Mouse (Mus musculus) left cerebral cortex, adult 2 months (tissue): ENCODE measurements around the gene Reln. TPM values are rescaled to one million over a fixed set of nuclear protein-coding genes. Genes with fewer than 3 reads are reported as not detected.

ENCODE experiments used
- DNase-seq, 2 experiments: peaks; one replicate each; pipeline ENCODE4 v3.0.0; 2021 to 2022; ENCODE audit warnings: low spot score in 2 of 2, mixed read lengths in 1 of 2; ENCODE audit errors: extremely low spot score in 1 of 2
- H3K27ac ChIP-seq: fragments of 200-600 bp; 2 replicates; pipeline ENCODE4 v1.8.1; 2022
- H3K4me3 ChIP-seq: fragments of 200-600 bp; 2 replicates; pipeline ENCODE4 v1.8.1; 2022
- CTCF ChIP-seq: fragments of 200-600 bp; IDR thresholded peaks from 2 replicates; pipeline ENCODE4 v1.8.1; 2022; ENCODE audit warnings: antibody characterized with exemption, mild to moderate bottlenecking, moderate library complexity
- intact Hi-C: fragments of 180-260 bp; cut with DNase I; formaldehyde crosslinking; loops from one replicate; pipeline ENCODE4 v1.15.1; 2025
- long read RNA-seq, 2 experiments: library from polyadenylated mRNA; stranded (forward); transcript quantifications; one replicate each; pipeline ENCODE4 v2.0.0; 2021; ENCODE audit warnings: borderline mapping rate in 2 of 2
- total RNA-seq, 2 experiments: library from RNA; stranded (reverse); gene quantifications; 2 replicates each; pipeline ENCODE4 v1.2.3; 2021

The Reln gene
- total RNA-seq, result 10 to 100 TPM; 89.5 to 92.6 TPM
- long read RNA-seq, experiment 1, partial matches to known transcripts, result 13 of 24 reads
- long read RNA-seq, experiment 1, other reads (novel, unspliced or antisense), result 11 of 24 reads
- long read RNA-seq, experiment 2, partial matches to known transcripts, result 6 of 10 reads
- long read RNA-seq, experiment 2, other reads (novel, unspliced or antisense), result 4 of 10 reads

DNA sequence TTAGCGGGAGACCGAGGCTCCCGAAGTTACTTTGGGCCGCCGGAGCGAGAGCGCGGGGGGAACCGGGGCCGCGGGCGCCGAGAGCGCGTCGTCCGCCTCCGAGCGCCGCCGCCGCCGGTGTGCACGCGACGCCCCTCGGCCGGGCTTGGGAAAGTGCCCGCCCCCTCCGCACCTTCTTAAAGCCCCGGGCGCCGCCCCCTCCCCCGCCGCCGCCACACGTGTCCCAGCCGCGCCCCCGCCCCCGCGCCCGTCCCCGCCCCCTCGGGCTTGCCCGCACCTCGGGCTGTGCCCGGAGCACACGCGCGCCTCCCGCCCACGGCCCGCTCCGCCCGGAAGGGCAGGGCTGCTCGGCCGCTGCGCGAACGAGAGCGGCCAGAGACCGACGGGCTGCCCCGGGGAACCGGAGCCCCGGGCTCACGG lies at the start of gene Reln:
Reln (minus strand) TSS at position 147 of the 420 bp plus-strand sequence.
- peak within 1 kb of the TSS; percentile 52 for H3K4me3 ChIP-seq
- DNase-seq, result peak in 1 of 2 experiments; percentile 34
- intact Hi-C loops, result no loop called here
- peak within 1 kb of the TSS; percentile 53; the same call in 1 of the 2 replicates for H3K27ac ChIP-seq
- TF ChIP-seq CTCF, result no peak

DNA sequence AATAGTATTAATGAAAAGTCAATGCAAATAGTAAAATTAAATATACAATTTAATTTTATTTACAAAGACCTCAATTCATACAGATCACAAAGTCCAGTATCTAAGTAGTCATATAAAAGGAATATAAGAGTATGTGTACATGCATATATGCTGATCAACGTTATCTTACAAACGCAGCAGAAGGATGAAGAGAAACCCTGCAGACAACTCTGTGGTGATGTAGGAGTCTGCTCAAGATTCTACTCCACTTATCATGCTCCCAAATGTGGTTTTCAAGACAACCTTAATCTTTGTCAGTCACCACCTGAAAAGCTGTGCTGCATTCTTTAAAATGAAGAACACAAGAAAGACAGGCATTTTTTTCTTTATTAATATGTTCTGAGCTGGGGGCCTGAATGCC lies 44.0 kb upstream of the Reln start:
- H3K4me3 ChIP-seq, result no peak overlapping the region
- H3K27ac ChIP-seq, result no peak overlapping the region
- intact Hi-C loops, result no loop called here
- no peak for DNase-seq
- TF ChIP-seq CTCF, result no peak

DNA sequence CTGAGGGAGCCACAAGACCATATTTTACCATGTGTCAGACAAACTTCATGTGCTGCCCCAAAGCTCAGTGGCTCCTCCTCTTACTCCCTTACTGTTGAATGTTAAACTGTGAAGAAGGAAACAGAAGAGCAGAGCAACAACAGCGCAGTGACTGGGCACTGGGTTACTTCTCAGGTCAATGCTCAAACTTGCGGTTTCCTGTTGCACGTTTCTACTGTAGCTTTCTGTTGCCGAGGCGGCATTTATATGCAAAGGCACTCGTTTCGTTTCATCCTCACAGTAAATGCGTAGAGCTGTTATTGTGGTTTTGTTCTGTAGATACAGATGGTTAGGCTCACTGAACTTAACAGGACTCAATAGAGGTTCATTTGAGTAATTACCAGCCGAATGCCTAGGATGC lies 16.0 kb upstream of the Reln start:
- Histone ChIP-seq H3K4me3 (no peak overlapping the region), H3K27ac (no peak overlapping the region)
- no peak for DNase-seq
- TF ChIP-seq CTCF, result no peak
- intact Hi-C loops, result no loop called here

DNA sequence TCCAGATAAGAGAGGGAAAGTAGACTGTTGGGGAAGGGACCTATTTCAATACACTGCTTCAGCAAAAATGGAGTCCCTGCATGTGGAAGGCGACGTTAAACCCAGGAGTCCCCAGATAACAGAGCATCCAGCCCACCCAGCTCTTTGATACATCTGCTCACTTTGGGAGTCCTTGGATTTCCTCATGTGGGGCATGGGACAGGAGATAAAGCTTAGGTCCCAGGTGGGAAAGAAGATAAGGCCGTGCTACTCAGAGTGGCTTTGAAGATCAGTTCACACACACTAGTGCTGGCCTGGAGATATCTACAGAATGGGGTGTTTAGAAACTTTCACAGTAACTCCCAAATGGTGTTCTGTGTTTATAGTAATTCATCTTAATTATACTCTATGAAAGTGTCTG lies 3.9 kb upstream of the Reln start:
- Histone ChIP-seq H3K4me3 (no peak overlapping the region), H3K27ac (no peak overlapping the region)
- intact Hi-C loops, result loop anchor here (5.0 kb wide), 1 partner anchor 154 kb away; no protein-coding TSS in a partner anchor
- TF ChIP-seq CTCF, result no peak
- no peak for DNase-seq

DNA sequence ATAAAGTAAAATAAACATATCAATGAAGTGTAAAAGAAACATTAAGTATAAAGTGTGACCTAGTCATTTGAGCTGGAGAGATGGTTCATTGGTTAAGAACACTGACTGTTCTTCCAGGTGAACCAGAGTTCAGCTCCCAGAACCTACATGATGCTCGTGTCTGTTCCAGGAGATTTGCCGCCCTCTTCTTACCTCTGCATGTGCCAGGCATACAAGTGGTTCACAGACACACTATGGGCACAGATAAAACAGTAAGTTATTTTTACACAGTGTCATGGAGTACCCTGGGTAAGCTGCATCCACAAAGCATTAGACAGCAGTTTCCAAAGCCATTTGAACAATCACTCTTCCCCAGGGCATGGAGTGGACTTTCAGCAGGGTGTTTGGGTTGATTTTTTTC lies 3.2 kb upstream of the Reln start:
- no peak overlapping the region for H3K27ac ChIP-seq
- TF ChIP-seq CTCF, result no peak
- intact Hi-C loops, result loop anchor here (5.0 kb wide), 1 partner anchor 155 kb away; no protein-coding TSS in a partner anchor
- DNase-seq, result no peak
- no peak overlapping the region for H3K4me3 ChIP-seq

DNA sequence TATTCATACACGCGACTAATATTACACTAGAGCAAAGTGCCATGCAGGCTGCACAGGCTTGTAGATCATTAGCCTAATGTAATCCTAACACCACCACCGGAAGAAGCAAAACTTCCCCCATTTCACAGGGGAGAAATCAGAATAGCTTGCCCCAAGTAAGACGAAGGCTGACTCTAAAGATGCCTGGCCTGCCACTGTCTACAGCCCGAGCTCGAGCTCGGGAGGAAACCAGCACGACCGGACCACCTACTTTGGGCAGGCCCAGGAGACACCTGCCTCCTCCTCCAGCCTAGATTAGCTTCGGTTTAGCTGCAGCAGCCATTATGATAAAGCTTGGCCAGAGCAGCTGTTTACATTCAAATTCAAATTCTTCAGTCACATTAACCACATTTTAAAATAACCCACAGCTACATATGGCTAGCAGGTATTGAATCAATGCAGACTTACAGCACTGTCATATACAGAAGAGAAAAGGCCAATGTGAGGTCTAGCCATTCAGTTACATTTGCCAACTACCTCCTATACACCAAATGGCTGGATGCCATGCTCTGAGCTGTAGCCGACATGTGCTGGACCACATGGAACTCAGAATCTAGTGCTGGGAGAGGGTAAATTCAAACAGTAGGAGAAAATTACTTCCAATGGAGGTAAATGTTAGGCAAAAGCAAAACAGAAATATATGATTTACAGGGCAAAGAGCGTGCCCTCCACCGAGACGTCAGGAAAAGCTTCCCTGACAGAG lies 1.6 kb upstream of the Reln start:
- intact Hi-C loops, result loop anchor here (5.0 kb wide), 1 partner anchor 156 kb away; no protein-coding TSS in a partner anchor
- TF ChIP-seq CTCF, result no peak
- Histone ChIP-seq H3K27ac (no peak overlapping the region), H3K4me3 (no peak overlapping the region)
- DNase-seq, result no peak

DNA sequence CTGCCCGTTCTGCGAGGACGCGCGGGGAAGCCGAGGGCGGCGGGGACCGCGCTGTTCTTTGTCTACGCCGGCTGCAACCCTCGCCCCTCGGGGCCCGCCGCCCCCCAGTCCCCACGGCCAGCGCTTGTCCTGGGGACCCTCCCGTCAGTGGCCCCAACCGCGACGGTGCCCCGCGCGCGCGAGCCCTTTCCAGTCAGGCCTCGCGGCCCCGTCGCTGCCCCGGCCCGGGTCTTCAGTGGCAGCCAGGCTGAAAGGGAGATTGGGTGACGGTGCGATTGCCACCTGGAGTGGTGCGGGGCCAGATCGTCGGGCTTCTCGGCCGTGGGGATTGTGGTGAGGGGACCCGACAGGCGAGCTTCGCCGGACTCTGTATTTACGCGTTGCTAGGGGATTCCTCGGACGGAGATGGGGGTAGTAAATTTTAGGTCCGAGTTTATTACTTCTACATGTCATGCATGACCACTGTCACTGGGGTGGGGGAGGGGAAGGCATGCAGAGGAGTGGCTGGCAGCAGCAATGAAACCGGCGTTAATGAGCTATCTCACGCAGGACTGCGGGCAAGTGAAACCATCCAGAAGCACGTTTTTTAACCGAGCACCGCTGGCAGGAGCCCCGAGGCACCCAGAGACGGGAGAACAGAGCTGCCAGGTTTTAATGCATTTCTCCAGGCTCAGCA lies 612 bp upstream of the Reln start:
- DNase-seq, result peak in 1 of 2 experiments; percentile 30
- no peak for TF ChIP-seq CTCF
- Histone ChIP-seq H3K4me3 (peak overlapping the region; percentile 52), H3K27ac (peak overlapping the region; percentile 53; the same call in 1 of the 2 replicates)
- intact Hi-C loops, result loop anchor here (5.0 kb wide), 1 partner anchor 157 kb away; no protein-coding TSS in a partner anchor

DNA sequence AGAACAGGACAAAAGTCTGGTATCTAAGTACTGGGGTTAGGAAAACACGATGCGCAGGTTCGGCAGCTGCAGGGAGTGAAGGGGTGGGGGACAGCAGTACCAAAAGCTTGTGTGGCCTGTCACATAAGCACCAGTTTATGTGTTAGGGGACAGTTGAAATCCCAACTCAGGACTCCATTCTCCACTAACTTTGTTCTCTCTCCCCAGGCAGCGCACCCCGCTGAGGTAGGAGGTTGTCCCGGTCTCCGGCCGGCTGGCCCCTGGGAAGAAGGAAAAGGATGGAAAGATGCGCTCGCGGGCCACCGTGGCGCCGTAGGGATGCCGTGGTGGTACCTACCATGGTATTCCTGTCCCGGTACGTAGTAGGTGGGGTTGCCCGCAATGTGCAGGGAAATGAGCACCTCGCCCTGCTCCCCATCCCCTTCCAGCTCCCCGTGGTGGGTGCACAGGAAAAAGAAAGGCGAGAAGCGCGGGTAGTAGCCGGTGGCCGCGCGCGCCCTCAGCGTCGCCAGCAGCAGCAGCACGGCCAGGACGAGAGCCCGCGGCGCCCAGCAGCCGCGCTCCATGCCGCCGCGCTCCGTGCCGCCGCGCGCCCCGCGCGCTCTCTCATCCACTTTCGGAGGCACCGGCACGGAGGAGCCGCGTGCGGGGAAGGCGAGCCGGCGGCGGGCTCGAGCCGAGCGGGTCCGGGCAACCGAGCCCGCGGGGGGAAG lies 503 bp downstream of the Reln start:
- no peak for TF ChIP-seq CTCF
- intact Hi-C loops, result no loop called here

DNA sequence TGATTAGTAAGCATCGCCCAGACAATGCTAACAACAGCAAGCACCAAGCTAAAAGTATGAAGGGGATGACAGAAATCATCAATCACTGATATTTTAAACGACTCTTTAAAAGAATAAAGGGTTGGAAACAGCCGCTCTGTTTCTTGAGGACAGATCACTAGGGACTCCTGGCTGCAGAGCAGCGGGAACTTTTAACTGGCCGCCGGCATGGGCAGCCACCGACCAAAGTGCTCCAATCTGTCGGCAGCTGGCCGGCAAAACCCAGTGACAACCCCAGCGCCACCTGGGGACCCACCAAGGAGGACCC lies 1.0 kb downstream of the Reln start:
- TF ChIP-seq CTCF, result no peak
- peak overlapping the region; percentile 52 for H3K4me3 ChIP-seq
- intact Hi-C loops, result no loop called here
- no peak overlapping the region for H3K27ac ChIP-seq
- peak in 1 of 2 experiments; percentile 19 for DNase-seq

More for the DNA sequence above, 503 bp downstream of the Reln start:
- Histone ChIP-seq H3K27ac (no peak overlapping the region), H3K4me3 (peak overlapping the region; percentile 52)
- DNase-seq, result peak; percentile 22 to 38

DNA sequence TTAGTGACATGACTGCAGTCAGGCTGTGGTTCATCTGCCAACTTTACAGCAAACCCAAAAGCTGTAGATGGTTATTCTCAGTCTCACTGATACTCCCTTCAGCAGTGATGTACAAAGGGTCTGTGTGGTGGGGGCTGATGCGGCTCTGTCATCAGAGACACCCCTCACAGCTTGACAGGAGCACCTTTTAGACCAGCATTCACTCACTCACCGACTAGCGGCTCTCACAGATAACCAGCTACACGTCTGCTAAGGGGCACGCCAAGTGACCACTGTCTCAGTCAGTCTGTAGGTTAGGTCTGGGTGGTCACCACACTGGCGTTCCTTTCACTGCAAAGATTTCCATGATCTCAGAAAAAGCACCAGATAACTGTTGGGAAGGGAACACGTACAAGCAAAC lies 2.0 kb downstream of the Reln start:
- Histone ChIP-seq H3K4me3 (no peak overlapping the region), H3K27ac (no peak overlapping the region)
- intact Hi-C loops, result no loop called here
- no peak for DNase-seq
- TF ChIP-seq CTCF, result no peak

DNA sequence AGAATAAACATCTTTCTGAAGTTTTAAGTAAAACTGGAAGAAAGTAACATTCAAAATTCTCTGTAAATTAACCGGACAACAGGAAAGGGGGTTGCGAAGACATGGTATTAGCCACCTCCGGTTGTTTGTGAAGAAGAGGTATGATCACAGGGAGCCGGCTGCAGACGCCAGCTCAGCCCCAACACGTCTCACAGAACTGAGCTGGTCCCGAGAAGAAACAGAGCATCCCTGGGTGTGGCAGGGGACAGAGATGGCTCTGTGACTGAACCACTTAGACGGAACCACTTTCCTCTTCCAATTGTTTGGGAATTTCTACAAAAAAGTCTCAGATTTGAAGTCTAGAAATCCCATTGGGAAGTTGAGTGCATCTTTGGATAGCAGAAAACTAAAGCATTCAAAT lies 3.5 kb downstream of the Reln start:
- TF ChIP-seq CTCF, result no peak
- H3K27ac ChIP-seq, result no peak overlapping the region
- H3K4me3 ChIP-seq, result no peak overlapping the region
- no peak for DNase-seq
- intact Hi-C loops, result no loop called here

DNA sequence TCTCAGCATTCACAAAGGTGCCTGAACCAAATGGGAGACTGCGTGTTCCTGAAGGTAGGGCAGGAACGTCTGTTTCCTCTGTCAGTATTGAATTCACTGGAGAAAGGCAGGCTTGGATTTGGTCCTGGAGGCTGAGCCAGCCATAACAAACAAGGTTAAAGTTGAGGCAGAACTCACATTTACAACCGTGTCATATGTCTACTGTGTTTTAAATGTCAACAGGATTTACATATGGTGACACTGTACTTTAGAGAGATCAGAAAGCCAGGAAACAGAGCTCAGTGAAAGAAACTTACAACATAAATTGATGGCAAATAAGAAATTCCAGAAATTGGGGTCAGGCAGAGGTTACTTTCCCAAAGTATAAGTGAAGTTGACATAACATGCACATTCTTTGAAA lies 9.1 kb downstream of the Reln start:
- intact Hi-C loops, result no loop called here
- no peak overlapping the region for H3K27ac ChIP-seq
- no peak for DNase-seq
- no peak for TF ChIP-seq CTCF
- H3K4me3 ChIP-seq, result no peak overlapping the region
